Mouse (Mus musculus) left cerebral cortex, adult 9 months (tissue): ENCODE results near the gene Calhm2.

ENCODE experiments used
- DNase-seq, 2 experiments: peaks; one replicate each; pipeline ENCODE4 v3.0.0; 2022; ENCODE audit warnings: low spot score in 2 of 2

Gene Calhm2

GRCm38 (mm10) chr19:47137771-47138421 is at the start of gene Calhm2:
Gene Calhm2, minus strand, starts transcription at chr19:47138294.
- peak in 1 of 2 experiments; percentile 67 for DNase-seq

GRCm38 (mm10) chr19:47186514-47187275 is 48.6 kb upstream of the Calhm2 start:
- DNase-seq = peak in 1 of 2 experiments; percentile 42

- DNase-seq = no peak
These were observed 46.6 kb upstream of the Calhm2 start for GRCm38 (mm10) chr19:47184736-47185135.

DNA sequence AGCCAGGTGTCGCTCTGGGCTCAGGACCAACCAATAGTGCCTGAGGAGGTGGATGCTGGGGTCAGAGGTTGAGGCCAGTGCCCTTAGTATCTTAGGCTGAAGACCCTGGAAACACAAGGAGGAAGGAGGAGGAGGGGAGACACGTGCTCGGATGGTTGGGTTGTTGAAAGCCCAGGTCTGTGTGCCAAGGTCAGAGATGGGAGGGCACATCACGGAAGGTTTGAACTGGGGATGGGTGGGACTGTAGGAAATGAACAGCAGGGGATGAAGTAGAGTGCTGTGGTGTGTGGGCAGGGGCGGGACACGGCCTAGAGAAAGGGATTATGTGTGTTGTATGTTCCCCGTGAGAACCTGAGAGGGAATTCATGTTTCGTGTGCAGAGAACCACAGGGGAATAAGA is 46.1 kb upstream of the Calhm2 start:
- no peak for DNase-seq

DNA sequence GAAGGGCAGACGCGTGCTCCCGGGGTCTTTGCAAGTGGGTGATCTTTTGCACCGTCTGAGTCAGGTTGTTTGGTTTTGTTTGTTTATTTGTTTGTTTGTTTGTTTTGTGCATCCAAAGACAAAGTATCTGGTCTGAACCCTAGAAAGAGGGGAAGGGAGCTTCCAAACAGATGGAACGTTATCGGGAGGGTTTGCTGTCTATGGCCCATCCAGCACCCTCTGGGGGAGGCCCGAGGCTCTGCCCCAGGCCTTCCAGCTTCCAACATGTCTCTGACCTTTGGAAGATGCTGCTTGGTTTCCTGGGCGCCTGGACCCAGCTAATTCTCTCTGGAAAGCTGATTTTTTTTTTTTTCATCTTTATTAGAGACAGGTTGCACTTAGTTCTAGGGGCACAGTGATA is 41.9 kb upstream of the Calhm2 start:
- no peak for DNase-seq

DNA sequence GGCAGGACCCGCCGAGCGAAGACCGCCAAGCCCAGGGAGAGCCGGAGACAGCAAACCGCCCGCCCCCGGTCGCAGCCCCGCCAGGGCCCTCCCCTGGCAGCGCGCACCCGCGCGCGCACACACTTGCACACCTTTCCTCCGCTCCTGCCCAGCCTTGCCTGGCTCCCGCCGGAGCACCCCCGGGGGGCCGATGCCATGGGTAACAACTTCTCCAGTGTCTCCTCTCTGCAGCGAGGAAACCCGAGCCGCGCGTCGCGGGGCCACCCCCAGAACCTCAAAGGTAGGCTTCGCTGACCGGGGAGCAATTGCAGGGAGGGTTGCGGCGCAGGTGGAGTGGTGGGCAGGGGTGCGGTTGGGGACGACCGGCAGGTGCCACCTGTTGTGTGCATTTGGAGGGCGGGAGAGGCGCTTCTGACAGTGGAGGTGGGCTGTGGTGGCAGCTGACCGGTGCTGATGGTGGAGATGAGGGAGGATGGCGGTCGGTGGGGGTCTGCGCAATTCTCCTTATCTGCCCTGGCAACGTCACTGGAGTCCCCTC is 41.2 kb upstream of the Calhm2 start:
- DNase-seq = peak in 1 of 2 experiments; percentile 42

GRCm38 (mm10) chr19:47178431-47179271 is 40.6 kb upstream of the Calhm2 start, which contains the start of gene Neurl1a:
Gene Neurl1a, plus strand, starts transcription at chr19:47178820.
- peak in 1 of 2 experiments; percentile 65 for DNase-seq

- peak in 1 of 2 experiments; percentile 52 for DNase-seq
These were observed 39.9 kb upstream of the Calhm2 start for GRCm38 (mm10) chr19:47178001-47178400.

DNA sequence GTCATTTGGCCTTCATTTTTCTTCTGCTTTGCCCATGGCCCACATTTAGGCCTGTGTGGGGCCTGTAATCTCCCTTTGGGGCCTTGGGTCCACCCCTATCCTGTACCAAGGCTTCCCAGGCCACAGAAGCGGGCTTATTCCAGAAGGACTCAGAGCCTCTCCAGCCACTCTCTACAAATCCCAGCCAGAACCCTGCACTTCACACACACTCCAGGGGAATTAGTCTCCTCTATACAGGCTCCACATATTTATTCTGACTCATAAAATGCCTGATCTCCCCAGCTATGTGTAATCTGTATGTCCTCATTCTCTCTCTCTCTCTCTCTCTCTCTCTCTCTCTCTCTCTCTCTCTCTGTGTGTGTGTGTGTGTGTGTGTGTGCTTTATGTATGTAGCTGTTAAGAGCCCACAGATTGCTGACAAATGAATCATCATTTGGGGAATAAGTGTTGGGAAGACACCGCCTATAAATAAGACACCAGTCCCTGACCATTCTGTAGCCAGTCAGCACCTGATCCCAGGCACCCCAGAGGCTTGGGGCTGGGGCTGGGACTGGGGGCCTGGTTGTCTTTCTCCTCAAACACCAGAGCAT is 38.9 kb upstream of the Calhm2 start:
- DNase-seq = no peak

GRCm38 (mm10) chr19:47175472-47175871 is 37.4 kb upstream of the Calhm2 start:
- DNase-seq = no peak

DNA sequence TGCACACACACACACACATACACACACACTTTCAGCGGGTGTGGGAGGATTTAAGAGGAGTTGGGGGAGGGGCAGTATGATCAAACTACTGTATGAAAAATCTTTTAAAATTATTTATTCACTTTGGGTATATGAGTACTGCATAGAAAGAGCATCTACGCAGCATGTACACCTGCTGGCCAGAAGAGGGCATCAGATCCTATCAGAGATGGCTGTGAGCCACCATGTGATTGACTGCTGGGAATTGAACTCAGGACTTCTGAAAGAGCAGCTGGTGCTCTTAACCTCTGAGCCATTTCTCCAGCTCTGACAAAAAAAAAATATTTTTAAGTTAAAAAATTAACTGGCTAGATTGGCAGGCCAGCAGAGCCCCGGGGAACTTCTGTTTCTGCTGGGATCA is 36.4 kb upstream of the Calhm2 start:
- no peak for DNase-seq

GRCm38 (mm10) chr19:47168793-47169412 is 30.8 kb upstream of the Calhm2 start:
- DNase-seq = peak in 1 of 2 experiments; percentile 93

GRCm38 (mm10) chr19:47168223-47168622 is 30.1 kb upstream of the Calhm2 start:
- peak in 1 of 2 experiments; percentile 56 for DNase-seq

- DNase-seq = no peak
These were observed 29.6 kb upstream of the Calhm2 start for GRCm38 (mm10) chr19:47167617-47168214.

- DNase-seq = no peak
These were observed 28.7 kb upstream of the Calhm2 start for GRCm38 (mm10) chr19:47166758-47167157.

DNA sequence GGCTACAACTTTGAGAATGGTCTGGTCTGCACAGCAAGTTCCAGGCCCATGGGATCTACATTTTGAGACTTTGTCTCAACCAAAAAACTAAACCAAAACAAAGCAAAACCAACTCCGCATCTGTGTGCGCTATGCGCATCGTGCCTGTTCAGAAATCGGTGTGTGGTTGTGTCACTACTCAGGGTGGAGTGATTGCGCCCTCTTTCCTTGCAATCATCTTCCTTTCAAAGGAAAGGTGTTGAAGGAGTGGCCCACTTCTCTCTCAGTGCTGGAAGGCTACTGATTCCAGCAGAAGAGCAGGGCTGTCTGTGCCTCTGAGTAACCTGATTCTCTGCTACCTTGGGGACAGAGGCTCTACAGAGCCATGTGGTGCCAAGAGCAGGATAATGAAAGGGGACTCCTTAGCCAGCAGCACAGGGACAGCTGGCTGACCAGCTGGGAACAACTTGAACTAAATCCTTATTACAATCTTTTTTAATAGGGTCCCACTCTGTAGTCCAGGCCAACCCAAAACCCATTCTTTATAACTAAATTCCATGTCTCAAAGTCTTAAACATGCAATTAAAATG is 25.2 kb upstream of the Calhm2 start:
- no peak for DNase-seq

DNA sequence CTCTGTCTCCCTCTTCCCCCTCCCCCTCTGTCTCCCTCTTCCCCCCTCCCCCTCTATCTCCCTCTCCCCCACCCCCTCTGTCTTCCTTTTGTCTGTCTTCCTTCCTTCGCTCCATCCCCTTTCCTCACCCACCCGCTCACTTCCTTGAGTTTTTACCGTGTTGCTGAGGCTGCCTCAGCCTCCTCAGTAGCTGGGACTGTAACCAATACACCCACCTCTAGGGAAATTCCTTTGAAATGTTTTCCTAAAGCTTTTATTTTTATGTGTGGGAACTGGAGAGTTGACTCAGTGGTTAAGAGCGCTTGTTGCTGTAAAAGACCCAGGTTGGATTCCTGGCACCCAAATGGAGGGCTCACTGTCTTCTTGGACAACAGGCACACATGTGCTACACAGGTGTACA is 23.6 kb upstream of the Calhm2 start:
- no peak for DNase-seq

DNA sequence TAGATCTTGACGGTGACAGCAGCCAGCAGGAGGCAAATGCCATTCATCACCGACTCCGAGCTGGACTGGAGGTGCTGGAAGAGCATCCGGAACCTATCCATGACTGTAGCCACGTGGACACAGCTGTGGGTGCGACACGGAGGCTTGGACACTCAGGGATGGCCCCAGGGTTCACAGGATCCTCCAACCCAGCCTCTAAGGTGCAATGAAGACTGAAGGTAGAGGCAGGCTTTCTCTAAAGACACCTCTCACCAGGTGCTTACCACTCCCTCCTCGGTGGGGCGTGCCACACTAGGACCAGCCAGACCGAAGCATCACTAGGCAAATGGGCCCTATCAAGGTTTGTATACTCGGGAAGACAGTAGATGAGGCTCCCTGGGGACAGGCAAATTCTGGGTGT is 19.6 kb upstream of the Calhm2 start, which contains the start of gene Calhm3:
TSS of gene Calhm3 (minus strand) at position 101 of the 400 bp plus-strand sequence.
- no peak for DNase-seq

GRCm38 (mm10) chr19:47153767-47154166 is 15.7 kb upstream of the Calhm2 start:
- DNase-seq = no peak

GRCm38 (mm10) chr19:47152062-47152369 is 13.9 kb upstream of the Calhm2 start:
- no peak for DNase-seq
